1 mouse cellular context compared by ENCODE assay signal in the genomic region with DNA sequence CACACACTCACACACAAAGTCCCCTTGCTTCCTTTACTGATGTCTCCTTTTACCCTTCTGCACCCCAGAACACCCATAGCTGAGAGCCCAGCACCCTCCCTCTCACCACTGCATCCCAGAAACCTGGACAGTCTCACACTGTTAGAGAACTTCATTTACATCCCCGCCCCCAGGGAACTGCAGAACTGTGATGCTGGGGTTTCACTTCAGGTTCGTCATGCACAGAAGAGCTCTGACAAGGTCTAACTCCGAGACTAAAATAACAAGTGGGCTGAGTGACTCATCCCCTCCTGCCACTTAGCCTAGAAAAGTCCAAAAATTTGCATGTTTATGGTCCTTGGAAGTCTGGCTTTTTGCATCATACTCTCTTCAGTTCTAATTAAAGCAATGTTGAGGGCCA.
TF ChIP-seq lines count a peak whose summit lies in the region.

No protein-coding gene starts in this region.

TF ChIP-seq in CH12.LX, 34 proteins besides CTCF, POLR2A, EP300 and RAD21:
- no peak for TF ChIP-seq NRF1 (IDR thresholded peaks at IDR 0.05; ENCODE audit: low read depth, low read length)
- peak; percentile 85; the same call in 1 of the 2 replicates for TF ChIP-seq MAZ (IDR thresholded peaks at IDR 0.05; ENCODE audit: low read depth, low read length)
- TF ChIP-seq POLR2AphosphoS2 (IDR thresholded peaks at IDR 0.05; ENCODE audit: low read depth, low read length) = peak; percentile 61
- TF ChIP-seq JUN (IDR thresholded peaks at IDR 0.05; ENCODE audit: insufficient read depth, low read depth, low read length) = peak; percentile 97
- no peak for TF ChIP-seq GABPA (IDR thresholded peaks at IDR 0.05; ENCODE audit: insufficient replicate concordance, low read depth, low read length)
- TF ChIP-seq TCF12 (IDR thresholded peaks at IDR 0.05; ENCODE audit: low read depth, low read length) = peak; percentile 96
- peak; percentile 92 for TF ChIP-seq BHLHE40 (IDR thresholded peaks at IDR 0.05; ENCODE audit: low read depth, low read length)
- TF ChIP-seq ELF1 (IDR thresholded peaks at IDR 0.05; ENCODE audit: low read depth, low read length) = no peak; the same call in 1 of the 2 replicates
- peak; percentile 97 for TF ChIP-seq JUND (conservative IDR thresholded peaks at IDR 0.05; ENCODE audit: low read depth, low read length)
- TF ChIP-seq TBP (conservative IDR thresholded peaks at IDR 0.05; ENCODE audit: low read depth, low read length) = 0 out of 2 replicates have a peak, but pooled peaks have one; percentile 44
- 0 out of 2 replicates have a peak, but pooled peaks have one; percentile 6 for TF ChIP-seq MAX (IDR thresholded peaks at IDR 0.05; ENCODE audit: low read length)
- TF ChIP-seq ETS1 (conservative IDR thresholded peaks at IDR 0.05; ENCODE audit: low read depth, low read length) = peak; percentile 100
- no peak for TF ChIP-seq UBTF (IDR thresholded peaks at IDR 0.05; ENCODE audit: low read depth, low read length)
- peak; percentile 29; the same call in 1 of the 2 replicates for TF ChIP-seq MXI1 (IDR thresholded peaks at IDR 0.05; ENCODE audit: low read depth, low read length)
- TF ChIP-seq E2F4 (IDR thresholded peaks at IDR 0.05; ENCODE audit: insufficient replicate concordance, low read depth, low read length) = no peak
- peak; percentile 30; the same call in 1 of the 2 replicates for TF ChIP-seq HCFC1 (IDR thresholded peaks at IDR 0.05; ENCODE audit: low read depth, low read length)
- TF ChIP-seq MYC (IDR thresholded peaks at IDR 0.05; ENCODE audit: low read depth, low read length) = no peak; the same call in 1 of the 2 replicates
- no peak for TF ChIP-seq CHD1 (IDR thresholded peaks at IDR 0.05; ENCODE audit: low read depth, low read length)
- 0 out of 2 replicates have a peak, but pooled peaks have one; percentile 3 for TF ChIP-seq KAT2A (IDR thresholded peaks at IDR 0.05; ENCODE audit: insufficient replicate concordance, low read length)
- peak; percentile 87 for TF ChIP-seq CHD2 (IDR thresholded peaks at IDR 0.05; ENCODE audit: low read length)
- TF ChIP-seq RCOR1 (conservative IDR thresholded peaks at IDR 0.05; ENCODE audit: low read depth, low read length) = no peak; the same call in 1 of the 2 replicates
- TF ChIP-seq MAFK (IDR thresholded peaks at IDR 0.05; ENCODE audit: insufficient replicate concordance, low read length) = peak; percentile 84
- TF ChIP-seq ZKSCAN1 (IDR thresholded peaks at IDR 0.05; ENCODE audit: borderline replicate concordance, low read depth, low read length) = no peak
- no peak for TF ChIP-seq SMC3 (IDR thresholded peaks at IDR 0.05; ENCODE audit: low read depth, low read length)
- peak; percentile 98 for TF ChIP-seq IRF4 (IDR thresholded peaks at IDR 0.05; ENCODE audit: low read depth, low read length)
- TF ChIP-seq ZMIZ1 (IDR thresholded peaks at IDR 0.05; ENCODE audit: low read depth, low read length) = peak; percentile 13; the same call in 1 of the 2 replicates
- peak; percentile 100 for TF ChIP-seq MEF2A (IDR thresholded peaks at IDR 0.05; ENCODE audit: borderline replicate concordance, low read depth, low read length)
- TF ChIP-seq ZNF384 (IDR thresholded peaks at IDR 0.05; ENCODE audit: low read depth, low read length) = peak; percentile 34
- peak; percentile 72 for TF ChIP-seq SIN3A (IDR thresholded peaks at IDR 0.05; ENCODE audit: low read length)
- no peak for TF ChIP-seq ZC3H11A (IDR thresholded peaks at IDR 0.05; ENCODE audit: low read depth, low read length)
